Comparison of ENCODE assay signal across 11 mouse cellular contexts in genomic region chr1:82200636-82201035, GRCm38 (mm10). TPM values are rescaled to one million over a fixed set of nuclear protein-coding genes. Genes with fewer than 3 reads are reported as not detected.
DNase-seq lines count a peak whose midpoint lies in the region; ATAC-seq and TF ChIP-seq lines count a peak whose summit lies in the region.
"Had no signal": no experiment of that assay in that cellular context is flagged by ENCODE, and none has a peak within 500 bp of the region (broad histone marks: within the 10 kb centered on the region; RNA-seq: fewer than 3 reads in every experiment).

No protein-coding gene starts in this region.

- no peak overlapping the region for H3K9ac ChIP-seq in kidney, postnatal 0 days (ENCODE audit: low read depth, low read length)
- peak overlapping the region; percentile 63; the same call in 1 of the 2 replicates for H3K9ac ChIP-seq in heart, embryonic 13.5 days
- H3K9ac ChIP-seq: forebrain, embryonic 12.5 days had no signal

- WGBS in kidney, postnatal 0 days = 40% methylated on average over 7 of the region's 7 CpGs
- 17% methylated on average over 7 of the region's 7 CpGs for WGBS in heart, embryonic 13.5 days

- no peak overlapping the region for H3K27ac ChIP-seq in kidney, postnatal 0 days
- peak overlapping the region; percentile 70; the same call in 1 of the 2 replicates for H3K27ac ChIP-seq in embryonic fibroblast, embryonic 13.5 days (ENCODE audit: insufficient read depth, low read length)
- peak overlapping the region; percentile 94 for H3K27ac ChIP-seq in heart, embryonic 13.5 days (replicated peaks)
- H3K27ac ChIP-seq: forebrain, embryonic 12.5 days had no signal

- peak; percentile 58 for DNase-seq in kidney, postnatal 0 days (ENCODE audit: low spot score)
- DNase-seq in kidney, adult 18-20 months = no peak
- DNase-seq in lung, postnatal 25 days (ENCODE audit: low spot score) = peak; percentile 18
- no peak for DNase-seq in embryo, embryonic 9.5 days (ENCODE audit: extremely low spot score)
- DNase-seq in cerebellum, postnatal 36 days = no peak
- DNase-seq: cerebellum, adult 11-12 months; gastrocnemius, postnatal 10 days; right cerebral cortex, postnatal 14 days had no signal

- no peaks in the 10 kb centered on the region for H3K27me3 ChIP-seq in kidney, postnatal 0 days (ENCODE audit: insufficient read depth, low read length)
- H3K27me3 ChIP-seq in heart, embryonic 13.5 days (replicated peaks) = no peaks in the 10 kb centered on the region
- H3K27me3 ChIP-seq: forebrain, embryonic 12.5 days had no signal

- no peaks in the 10 kb centered on the region for H3K4me1 ChIP-seq in kidney, postnatal 0 days (replicated peaks; ENCODE audit: insufficient read depth, low read length)
- H3K4me1 ChIP-seq in embryonic fibroblast, embryonic 13.5 days (ENCODE audit: control insufficient read depth, insufficient read depth, low read length) = peaks cover 2% of the 10 kb centered on the region; the same call in 1 of the 2 replicates
- peaks cover 40% of the 10 kb centered on the region for H3K4me1 ChIP-seq in heart, embryonic 13.5 days
- H3K4me1 ChIP-seq: forebrain, embryonic 12.5 days had no signal

- H3K36me3 ChIP-seq in kidney, postnatal 0 days (ENCODE audit: insufficient read depth, low read length) = no peaks in the 10 kb centered on the region
- no peaks in the 10 kb centered on the region for H3K36me3 ChIP-seq in heart, embryonic 13.5 days
- H3K36me3 ChIP-seq: forebrain, embryonic 12.5 days had no signal

- no peak for TF ChIP-seq POLR2A in embryonic fibroblast, embryonic 13.5 days (IDR thresholded peaks at IDR 0.05; ENCODE audit: low read depth, low read length)

- no peak for ATAC-seq in kidney, postnatal 0 days (replicated peaks; ENCODE audit: low FRiP score, low read depth)
- ATAC-seq in heart, embryonic 13.5 days (ENCODE audit: extremely low read depth, insufficient number of reproducible peaks, low FRiP score, low TSS enrichment) = no peak

- TF ChIP-seq CTCF in kidney, postnatal 0 days (IDR thresholded peaks at IDR 0.05; ENCODE audit: low read depth) = no peak
- no peak for TF ChIP-seq CTCF in embryonic fibroblast, embryonic 13.5 days (IDR thresholded peaks at IDR 0.05; ENCODE audit: borderline replicate concordance, insufficient read depth, low read length)

- no peaks in the 10 kb centered on the region for H3K9me3 ChIP-seq in kidney, postnatal 0 days (replicated peaks; ENCODE audit: low read length)
- no peaks in the 10 kb centered on the region for H3K9me3 ChIP-seq in heart, embryonic 13.5 days
- H3K9me3 ChIP-seq: forebrain, embryonic 12.5 days had no signal

- no peak overlapping the region for H3K4me2 ChIP-seq in kidney, postnatal 0 days (ENCODE audit: low read length)
- H3K4me2 ChIP-seq in heart, embryonic 13.5 days = peak overlapping the region; percentile 40
- H3K4me2 ChIP-seq: forebrain, embryonic 12.5 days had no signal

- H3K4me3 ChIP-seq in kidney, postnatal 0 days (replicated peaks; ENCODE audit: low read depth, low read length) = no peak overlapping the region
- no peak overlapping the region for H3K4me3 ChIP-seq in embryonic fibroblast, embryonic 13.5 days (ENCODE audit: insufficient read depth, low read length)
- no peak overlapping the region for H3K4me3 ChIP-seq in heart, embryonic 13.5 days
- H3K4me3 ChIP-seq: forebrain, embryonic 12.5 days had no signal

RNA-seq across cellular contexts. Expression of gene Gm9747, which starts 32.3 kb away (rescaled TPM):
- polyA plus RNA-seq in kidney, postnatal 0 days (2015; fragmentation: Nextera tagmentation; extraction: Ambion mirVana) = 10.8 and 11.1 TPM in 2 replicates
- polyA plus RNA-seq in embryonic fibroblast, embryonic 13.5 days (2011; ENCODE audit: insufficient read length, low read depth, missing spikeins) = not detected in 2 replicates
- 33.4 and 34.4 TPM in 2 replicates for polyA plus RNA-seq in heart, embryonic 13.5 days (2015; fragmentation: Nextera tagmentation; extraction: Ambion mirVana)

Comparison
In these comparisons a context has a peak if more than half of its experiments do, and no peak if none do; other contexts are left out.
1. DNase-seq: peak in kidney, postnatal 0 days (single experiment) and lung, postnatal 25 days (single experiment); none in kidney, adult 18-20 months (single experiment), embryo, embryonic 9.5 days (single experiment) and cerebellum, postnatal 36 days (0 of 2).
2. RNA of gene Gm9747, which starts 32.3 kb away (polyA plus RNA-seq): 33.4 to 34.4 TPM in heart, embryonic 13.5 days and 10.8 to 11.1 TPM in kidney, postnatal 0 days; not detected in embryonic fibroblast, embryonic 13.5 days; every median in the first group is over 10 times any median in the second.